Mouse (Mus musculus) heart, adult 10 weeks (tissue): ENCODE results near the gene S100a10. TPM values are rescaled to one million over a fixed set of nuclear protein-coding genes. Genes with fewer than 3 reads are reported as not detected.

Experiments used
- polyA plus RNA-seq: library from polyadenylated mRNA; stranded (reverse); fragments of 350-450 nt; fragmentation: Illumina TruSeq; extraction: RNeasy Lipid Tissue Mini Kit (QIAGEN cat#74804); gene quantifications from one replicate; pipeline ENCODE4 v1.2.3, GENCODE M21; 2014; ENCODE audit warnings: low read depth, low replicate concordance

S100a10 gene
- 98.9 TPM for polyA plus RNA-seq

DNA sequence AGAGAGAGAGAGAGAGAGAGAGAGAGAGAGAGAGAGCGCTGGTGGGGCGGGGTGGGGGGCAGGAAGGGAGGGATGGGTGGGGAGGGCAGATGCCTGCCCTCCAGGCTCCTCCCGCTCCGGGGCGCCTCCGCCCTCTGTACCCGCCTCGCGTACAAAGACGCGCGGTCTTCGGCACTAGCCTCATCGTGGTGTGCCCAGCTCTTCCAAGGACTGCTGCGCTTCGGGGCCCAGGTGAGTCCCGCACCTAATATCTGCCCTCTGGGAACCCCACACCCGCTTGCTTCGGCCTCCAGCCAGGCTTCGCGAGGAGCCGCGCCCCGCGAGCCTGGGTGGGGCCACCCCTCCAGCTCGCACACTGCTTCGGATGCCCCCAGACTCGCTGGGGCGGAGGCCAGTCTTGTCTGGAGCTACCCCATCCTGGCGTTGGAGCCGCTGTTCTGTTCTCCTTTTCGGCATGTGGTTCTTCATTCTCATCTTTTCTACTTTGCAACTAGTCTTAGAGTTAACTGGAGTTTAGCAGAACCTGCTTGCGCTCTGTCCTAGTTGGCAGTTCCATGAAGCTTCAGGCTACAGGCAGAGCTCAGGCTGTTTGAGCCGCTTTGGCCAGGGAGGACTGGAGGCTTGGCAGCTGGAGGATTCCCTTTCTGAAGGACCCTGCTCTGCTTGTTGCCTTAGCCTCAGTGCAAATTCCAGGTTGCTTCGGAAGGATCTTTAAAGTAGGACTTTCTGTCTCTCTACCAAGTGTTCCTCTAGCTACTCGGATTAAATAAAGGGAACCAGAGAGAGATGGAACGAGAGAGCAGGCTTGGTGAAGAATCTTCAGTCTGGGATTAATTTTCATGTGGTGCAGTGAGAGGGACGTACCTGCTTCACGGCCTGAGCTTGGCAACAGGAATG lies at the start of gene S100a10:
S100a10 (plus strand) TSS at position 100 of the 897 bp plus-strand sequence.

GRCm38 (mm10) chr3:93520330-93521193 lies 34.3 kb upstream of the S100a10 start, which contains the start of gene S100a11:
Gene S100a11, plus strand, starts transcription at chr3:93520488.

Other genes starting within 250 kb of the S100a10 start
- not detected for gene Hrnr, start 235.3 kb upstream of the S100a10 start, polyA plus RNA-seq
- gene Rptn, start 161.4 kb upstream of the S100a10 start, polyA plus RNA-seq, result not detected
- gene Tchh, start 112.8 kb upstream of the S100a10 start, polyA plus RNA-seq, result 0.13 TPM
- not detected for gene Tchhl1, start 86.3 kb upstream of the S100a10 start, polyA plus RNA-seq
- 160 TPM for gene S100a11, start 34.6 kb upstream of the S100a10 start, polyA plus RNA-seq
- gene Tdpoz2, start 97.6 kb downstream of the S100a10 start, polyA plus RNA-seq, result not detected
- not detected for gene Tdpoz1, start 121.2 kb downstream of the S100a10 start, polyA plus RNA-seq
- gene Gm37596, start 138.0 kb downstream of the S100a10 start, polyA plus RNA-seq, result not detected
- gene Gm5773, start 217.9 kb downstream of the S100a10 start, polyA plus RNA-seq, result not detected
- gene Tdpoz4, start 241.3 kb downstream of the S100a10 start, polyA plus RNA-seq, result not detected